Mouse (Mus musculus): ENCODE data around the gene Mgme1. TPM values are rescaled to one million over a fixed set of nuclear protein-coding genes. Genes with fewer than 3 reads are reported as not detected.

The Mgme1 gene
- total and polyA plus RNA-seq, 3 experiments, result 16.8 to 20.3 TPM; not detected in 1

DNA sequence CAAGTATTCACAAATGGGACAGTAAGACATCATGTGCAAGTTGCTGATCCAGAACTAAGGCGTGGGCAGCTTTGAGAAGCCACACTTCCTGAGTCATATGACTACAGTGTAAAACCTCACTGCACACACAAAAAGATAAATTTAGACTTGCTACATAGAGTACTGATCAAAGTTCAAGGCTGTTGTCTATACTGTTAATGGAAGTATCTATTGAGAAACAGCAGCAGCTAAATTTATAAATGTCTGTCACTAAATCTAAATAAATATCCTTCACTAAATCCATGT, 2.8 kb upstream of the Mgme1 start:
- Histone ChIP-seq H3K9ac (ENCODE audit: control insufficient read depth, low read depth, low read length, poor library complexity, severe bottlenecking) (peak overlapping the region; percentile 99), H3K79me2 (ENCODE audit: control insufficient read depth, insufficient read depth, low read length, poor library complexity) (peaks cover 91% of the 10 kb centered on the region), H3K4me1 (ENCODE audit: control insufficient read depth in 1 of 2, insufficient read depth in 2 of 2, low read length in 2 of 2) (peaks cover 4 to 18% of the 10 kb centered on the region in 2 experiments), H3K4me3 (ENCODE audit: control insufficient read depth in 1 of 2, insufficient read depth in 1 of 2, low read depth in 2 of 2, low read length in 2 of 2) (peak overlapping the region; percentile 62 to 85), H3K27me3 (ENCODE audit: control insufficient read depth in 1 of 2, insufficient read depth in 2 of 2, low read length in 2 of 2) (no peaks in the 10 kb centered on the region), H3K36me3 (ENCODE audit: control insufficient read depth in 1 of 2, insufficient read depth in 2 of 2, low read length in 2 of 2) (peaks cover 17 to 58% of the 10 kb centered on the region in 2 experiments), H3K27ac (ENCODE audit: control insufficient read depth, low read depth, low read length) (peak overlapping the region; percentile 33), H3K9me3 (replicated peaks; ENCODE audit: insufficient read depth, low read length) (no peaks in the 10 kb centered on the region)
- TF ChIP-seq USF1 (IDR thresholded peaks at IDR 0.05; ENCODE audit: low read depth, low read length), result peak; percentile 57; the same call in 1 of the 2 replicates
- peak; percentile 46; the same call in 1 of the 2 replicates for TF ChIP-seq MYC (IDR thresholded peaks at IDR 0.05; ENCODE audit: low read depth, low read length)
- TF ChIP-seq MXI1 (IDR thresholded peaks at IDR 0.05; ENCODE audit: low read depth, low read length), result peak; percentile 37; the same call in 1 of the 2 replicates
- no peak for TF ChIP-seq POLR2A (IDR thresholded peaks at IDR 0.05; ENCODE audit: control insufficient read depth in 1 of 2, insufficient read depth in 1 of 2, low read depth in 1 of 2, low read length in 2 of 2, poor library complexity in 1 of 2)
- TF ChIP-seq ETS1 (IDR thresholded peaks at IDR 0.05; ENCODE audit: low read depth, low read length), result 0 out of 2 replicates have a peak, but pooled peaks have one; percentile 22
- no peak for TF ChIP-seq ZMIZ1 (IDR thresholded peaks at IDR 0.05; ENCODE audit: low read depth, low read length)
- peak; percentile 68 for DNase-seq (ENCODE audit: low read depth, low spot score)

DNA sequence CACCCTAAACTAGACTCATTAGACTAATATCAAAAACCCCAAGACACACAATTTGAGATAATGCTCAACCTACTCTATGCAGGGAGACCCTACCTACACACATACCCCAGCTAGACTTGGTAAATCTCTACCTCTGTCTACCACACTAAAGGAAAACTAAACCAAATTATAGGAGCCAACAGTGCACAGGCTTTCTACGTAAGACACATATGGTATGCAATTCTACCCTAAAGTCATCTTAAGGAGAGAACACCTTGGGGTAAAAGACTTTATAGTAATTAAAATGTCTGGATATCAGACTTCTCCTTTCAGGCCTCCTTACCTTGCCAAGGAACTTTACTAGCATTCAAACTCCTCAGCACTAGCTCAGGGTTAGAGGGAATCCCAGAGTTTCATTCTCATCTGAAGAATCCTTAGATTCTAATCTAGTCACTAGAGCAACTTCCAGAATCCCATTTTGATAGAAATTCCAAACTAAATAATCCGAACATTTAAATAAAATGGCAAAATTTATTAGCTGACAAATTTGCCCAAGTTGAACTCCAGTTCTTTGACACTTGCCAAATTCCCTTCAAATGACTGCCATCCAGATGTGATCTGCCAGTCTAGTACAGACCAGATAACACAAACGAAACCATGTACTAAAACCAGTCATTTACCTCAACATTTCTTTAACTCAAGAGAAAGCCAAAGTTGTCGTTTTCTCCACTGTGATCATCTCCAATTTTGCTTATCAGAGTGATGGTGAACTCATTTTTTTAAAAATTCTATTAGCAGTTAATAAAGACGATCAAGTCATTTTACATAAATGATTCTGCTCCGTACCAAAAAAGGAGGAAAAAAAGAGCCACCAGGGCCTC, 1.8 kb upstream of the Mgme1 start:
- peaks cover 14 to 56% of the 10 kb centered on the region in 2 experiments for H3K36me3 ChIP-seq (ENCODE audit: control insufficient read depth in 1 of 2, insufficient read depth in 2 of 2, low read length in 2 of 2)
- no peaks in the 10 kb centered on the region for H3K9me3 ChIP-seq (replicated peaks; ENCODE audit: insufficient read depth, low read length)
- peaks cover 4 to 18% of the 10 kb centered on the region in 2 experiments for H3K4me1 ChIP-seq (ENCODE audit: control insufficient read depth in 1 of 2, insufficient read depth in 2 of 2, low read length in 2 of 2)
- DNase-seq (ENCODE audit: low read depth, low spot score), result peak; percentile 56
- peak overlapping the region; percentile 78 for H3K27ac ChIP-seq (ENCODE audit: control insufficient read depth, low read depth, low read length)
- peak overlapping the region; percentile 85 to 98 for H3K4me3 ChIP-seq (ENCODE audit: control insufficient read depth in 1 of 2, insufficient read depth in 1 of 2, low read depth in 2 of 2, low read length in 2 of 2)
- TF ChIP-seq SIN3A (IDR thresholded peaks at IDR 0.05; ENCODE audit: low read length), result peak; percentile 46; the same call in 1 of the 2 replicates
- TF ChIP-seq EP300 (IDR thresholded peaks at IDR 0.05; ENCODE audit: low read depth in 1 of 2, low read length in 2 of 2), result no peak
- TF ChIP-seq MXI1 (IDR thresholded peaks at IDR 0.05; ENCODE audit: low read depth, low read length), result no peak; the same call in 1 of the 2 replicates
- TF ChIP-seq MYB (IDR thresholded peaks at IDR 0.05; ENCODE audit: low read depth, low read length), result no peak
- no peak for TF ChIP-seq KAT2A (conservative IDR thresholded peaks at IDR 0.05; ENCODE audit: low read depth, low read length)
- TF ChIP-seq CHD1 (IDR thresholded peaks at IDR 0.05; ENCODE audit: low read depth, low read length), result peak; percentile 18; the same call in 1 of the 2 replicates
- TF ChIP-seq JUND (IDR thresholded peaks at IDR 0.05; ENCODE audit: low read depth, low read length), result no peak
- peak overlapping the region; percentile 99 for H3K9ac ChIP-seq (ENCODE audit: control insufficient read depth, low read depth, low read length, poor library complexity, severe bottlenecking)
- H3K27me3 ChIP-seq (ENCODE audit: control insufficient read depth in 1 of 2, insufficient read depth in 2 of 2, low read length in 2 of 2), result no peaks in the 10 kb centered on the region
- H3K79me2 ChIP-seq (ENCODE audit: control insufficient read depth, insufficient read depth, low read length, poor library complexity), result peaks cover 90% of the 10 kb centered on the region

GRCm38 (mm10) chr2:144269306-144269650, 1.2 kb upstream of the Mgme1 start:
- Histone ChIP-seq H3K9ac (ENCODE audit: control insufficient read depth, low read depth, low read length, poor library complexity, severe bottlenecking) (peak overlapping the region; percentile 99), H3K27me3 (ENCODE audit: control insufficient read depth in 1 of 2, insufficient read depth in 2 of 2, low read length in 2 of 2) (no peaks in the 10 kb centered on the region), H3K27ac (ENCODE audit: control insufficient read depth, low read depth, low read length) (peak overlapping the region; percentile 78), H3K9me3 (replicated peaks; ENCODE audit: insufficient read depth, low read length) (no peaks in the 10 kb centered on the region), H3K4me1 (ENCODE audit: control insufficient read depth in 1 of 2, insufficient read depth in 2 of 2, low read length in 2 of 2) (peaks cover 7 to 18% of the 10 kb centered on the region in 2 experiments), H3K36me3 (ENCODE audit: control insufficient read depth in 1 of 2, insufficient read depth in 2 of 2, low read length in 2 of 2) (peaks cover 11 to 55% of the 10 kb centered on the region in 2 experiments), H3K79me2 (ENCODE audit: control insufficient read depth, insufficient read depth, low read length, poor library complexity) (peaks cover 91% of the 10 kb centered on the region), H3K4me3 (ENCODE audit: control insufficient read depth in 1 of 2, insufficient read depth in 1 of 2, low read depth in 2 of 2, low read length in 2 of 2) (peak overlapping the region; percentile 85 to 98)
- TF ChIP-seq SIN3A (IDR thresholded peaks at IDR 0.05; ENCODE audit: low read length), result peak; percentile 58; the same call in 1 of the 2 replicates
- TF ChIP-seq TBP (IDR thresholded peaks at IDR 0.05; ENCODE audit: low read depth, low read length), result 0 out of 2 replicates have a peak, but pooled peaks have one; percentile 33
- no peak for TF ChIP-seq ETS1 (IDR thresholded peaks at IDR 0.05; ENCODE audit: low read depth, low read length)
- DNase-seq (ENCODE audit: low read depth, low spot score), result peak; percentile 63

Measured in MEL (cell line).